Mouse (Mus musculus): Measurements from ENCODE around the gene Rasal2. TPM values are rescaled to one million over a fixed set of nuclear protein-coding genes. Genes with fewer than 3 reads are reported as not detected.

Gene Rasal2
- polyA plus RNA-seq (2014; fragmentation: Illumina TruSeq; extraction: RNeasy Lipid Tissue Mini Kit (QIAGEN cat#74804)): 17.2 TPM

DNA sequence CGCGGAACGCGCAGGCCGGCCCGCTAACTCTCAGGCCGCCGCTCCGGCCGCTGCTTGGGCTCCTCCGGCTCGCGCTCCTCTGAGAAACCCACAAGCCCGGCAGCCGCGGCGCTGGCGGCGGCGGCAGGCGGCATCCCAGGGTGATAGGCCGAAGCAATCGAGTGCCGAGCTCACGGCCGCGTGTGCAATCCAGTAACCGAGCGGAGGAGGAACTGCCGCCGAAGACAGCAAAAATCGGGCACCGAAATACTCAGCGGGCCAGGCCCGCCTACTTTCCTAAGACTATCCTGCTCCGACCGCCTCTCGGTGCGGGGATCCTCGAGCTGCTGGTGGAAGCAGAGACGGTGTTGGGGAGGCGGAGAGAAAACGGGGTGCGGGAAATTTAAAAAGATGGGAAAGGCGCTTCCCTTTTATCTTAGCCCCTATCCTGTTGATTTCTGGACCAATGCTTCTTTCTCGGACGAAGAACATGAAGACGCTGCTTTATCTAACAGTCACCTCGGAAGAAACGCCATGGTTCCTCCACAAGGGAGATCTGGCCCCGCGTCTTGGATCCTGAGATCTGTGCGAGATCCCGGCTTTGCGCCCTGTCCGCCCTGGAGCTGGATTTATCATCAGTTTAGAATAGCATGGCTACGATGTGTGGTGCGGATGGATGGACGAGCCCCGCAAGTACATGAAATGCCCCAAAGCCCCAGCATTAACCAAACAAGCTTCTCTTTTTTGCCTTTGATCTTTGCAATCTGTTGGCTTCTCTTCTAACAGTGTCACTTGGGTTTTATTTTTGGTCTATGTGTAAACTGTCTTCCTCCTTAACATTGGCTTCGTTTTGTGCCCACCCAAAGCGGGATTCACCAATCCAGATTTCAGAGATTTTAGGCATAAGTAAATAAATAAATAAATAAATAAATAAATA, at the start of gene Rasal2:
Gene Rasal2 (minus strand): TSS at position 142 of the 916 bp plus-strand sequence.

DNA sequence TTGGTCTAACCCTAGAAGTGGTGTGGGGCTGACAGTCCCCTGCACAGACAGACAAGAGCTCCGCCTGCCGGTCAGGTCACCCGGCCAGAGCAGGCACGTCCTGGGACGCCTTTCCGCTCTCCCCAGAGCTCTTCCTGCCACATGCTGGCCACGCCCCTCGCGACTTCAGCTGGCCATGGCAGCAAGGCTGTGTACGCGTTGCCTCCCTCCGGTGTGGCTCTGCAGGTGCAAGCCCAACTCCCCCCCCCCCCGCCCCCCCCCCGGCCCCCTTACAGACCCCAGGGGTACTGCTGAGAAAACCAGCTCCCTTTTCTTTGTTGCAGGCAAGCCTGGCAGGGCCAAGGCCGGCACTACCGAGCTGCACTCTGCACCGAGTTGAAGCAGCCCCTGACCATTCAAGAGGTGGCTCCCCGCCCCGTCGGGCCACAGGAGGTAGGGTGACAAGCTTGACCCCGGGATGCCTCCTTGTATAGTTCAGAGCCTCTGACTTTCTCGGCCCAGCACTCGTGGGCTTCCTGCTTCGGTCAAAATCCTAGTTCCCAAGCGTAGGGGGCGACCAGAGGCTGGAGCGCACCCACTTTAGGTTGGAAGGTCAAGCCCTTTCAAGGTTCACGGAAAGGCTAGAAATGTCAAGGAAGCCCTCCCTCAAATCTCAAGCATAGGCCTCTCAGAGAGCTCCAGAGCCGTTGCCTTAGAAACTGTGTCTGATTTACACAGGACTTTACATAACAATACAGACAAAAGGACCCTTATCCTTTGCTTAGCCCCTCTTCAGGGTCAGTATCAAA, 46.2 kb upstream of the Rasal2 start, which contains the start of gene Cryzl2:
Gene Cryzl2 (plus strand): TSS at position 157 of the 788 bp plus-strand sequence.

DNA sequence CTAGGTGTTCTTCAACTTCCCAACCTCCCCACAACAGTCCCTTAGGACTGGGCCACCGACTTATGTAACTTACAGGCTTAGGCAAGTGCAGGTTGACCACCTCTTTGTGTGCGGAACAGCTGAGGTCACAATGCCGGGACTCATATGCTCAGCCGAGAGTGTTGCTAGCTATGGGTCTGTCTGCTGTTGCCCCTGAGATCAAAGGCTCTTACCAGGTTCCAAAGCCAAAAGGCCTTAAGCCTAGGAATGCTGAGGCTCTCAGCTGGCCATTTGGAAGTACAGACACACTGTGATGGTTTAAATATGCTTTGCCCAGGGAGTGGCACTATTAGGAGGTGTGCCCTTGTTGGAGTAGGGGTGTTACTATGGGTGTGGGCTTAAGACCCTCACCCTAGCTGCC, 303.8 kb downstream of the Rasal2 start, which contains the start of gene Tex35:
Gene Tex35 (minus strand): TSS at position 101 of the 400 bp plus-strand sequence.

Other genes with a start within 250 kb of the Rasal2 start
- gene Cryzl2, start 46.0 kb upstream of the Rasal2 start, polyA plus RNA-seq (2014; fragmentation: Illumina TruSeq; extraction: RNeasy Lipid Tissue Mini Kit (QIAGEN cat#74804)): 24.9 TPM
- 1.8 TPM for gene Sec16b, start 94.1 kb upstream of the Rasal2 start, polyA plus RNA-seq (2014; fragmentation: Illumina TruSeq; extraction: RNeasy Lipid Tissue Mini Kit (QIAGEN cat#74804))

Measured in ovary, adult 10 weeks (tissue).